Mouse (Mus musculus) layer of hippocampus, adult 9-11 months (tissue): ENCODE measurements at regions not wholly inside any gene's neighbourhood (a gene's known extent, or its start where the extent isn't known, plus 50 kb on each side); places are given as distances from the start of the nearest gene placed in this dataset.
A peak's percentile ranks its signal among the peaks of the same experiment; 100 is the strongest.
"Not testable (repeated sequence)": the region's sequence is repeated elsewhere in the genome, so short reads cannot be mapped to it uniquely, and the experiment has no call there.

Source experiments
- DNase-seq: peaks from one replicate; pipeline ENCODE4 v3.0.0; 2022

- DNase-seq = no peak
Measured at GRCm38 (mm10) chr14:76744674-76745433, 188.2 kb upstream of the Serp2 start.

GRCm38 (mm10) chr14:76742297-76742696 lies 185.6 kb upstream of the Serp2 start:
- no peak for DNase-seq

DNA sequence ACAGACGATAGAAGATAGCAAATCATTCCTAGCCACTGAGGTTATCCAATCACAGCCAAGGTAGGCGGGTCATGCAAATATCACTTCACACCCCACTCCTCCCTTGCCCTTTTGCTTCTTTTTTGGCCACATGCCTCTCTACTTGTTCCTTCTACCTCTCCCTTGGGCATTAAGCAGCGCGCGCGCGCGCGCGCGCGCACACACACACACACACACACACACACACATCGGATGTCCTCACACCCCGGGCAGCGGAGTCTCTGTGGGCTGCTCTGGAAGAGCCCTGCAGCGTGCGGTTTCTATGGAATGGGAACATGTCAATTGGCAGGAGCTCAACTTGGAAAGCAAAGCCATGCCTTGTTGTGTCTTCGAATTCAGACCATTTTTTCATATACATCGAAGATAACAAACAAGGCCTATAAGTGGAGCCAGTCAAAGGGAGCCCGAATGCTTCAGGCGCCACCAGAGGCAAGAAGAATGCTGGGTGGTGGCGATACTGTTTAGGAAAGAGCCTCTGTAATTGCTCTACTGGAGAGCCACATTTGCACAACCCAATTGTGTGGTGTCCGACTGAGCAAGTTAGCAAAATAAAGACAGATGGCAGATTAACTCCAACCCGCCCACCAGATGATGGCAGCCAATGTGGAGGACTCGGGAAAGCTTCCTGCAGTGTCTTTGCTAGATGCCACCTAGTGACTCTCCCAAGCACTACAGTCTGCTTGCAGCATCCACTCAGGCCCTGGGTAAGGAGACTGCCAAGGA lies 183.3 kb upstream of the Serp2 start:
- peak; percentile 91 for DNase-seq

GRCm38 (mm10) chr14:76735997-76736396 lies 179.3 kb upstream of the Serp2 start:
- no peak for DNase-seq

DNA sequence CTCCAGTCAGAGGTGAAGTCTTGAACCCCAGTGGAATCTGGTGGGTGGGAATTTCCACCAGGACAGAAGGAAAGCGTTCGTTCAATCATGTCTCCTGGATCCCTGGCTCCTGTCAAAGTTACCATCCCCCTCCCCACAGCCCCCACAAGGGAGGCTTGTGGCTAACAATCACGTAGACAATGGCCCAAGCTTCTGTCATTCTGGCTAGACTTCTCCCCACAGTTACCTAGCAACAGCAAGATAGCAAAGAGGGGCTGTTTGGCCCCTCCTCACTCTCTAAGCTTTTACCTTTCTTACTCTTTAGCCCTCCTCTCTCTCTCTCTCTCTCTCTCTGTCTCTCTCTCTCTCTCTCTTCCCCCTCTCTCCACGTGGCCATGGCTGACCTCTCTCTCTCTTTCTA lies 178.4 kb upstream of the Serp2 start:
- DNase-seq = no peak

GRCm38 (mm10) chr14:76733258-76733823 lies 176.7 kb upstream of the Serp2 start:
- DNase-seq = no peak

GRCm38 (mm10) chr14:76731096-76731986 lies 174.7 kb upstream of the Serp2 start:
- DNase-seq = no peak

GRCm38 (mm10) chr14:76725844-76726243 lies 169.2 kb upstream of the Serp2 start:
- no peak for DNase-seq

- DNase-seq = not testable (repeated sequence)
Measured at GRCm38 (mm10) chr14:76725231-76725630, 168.5 kb upstream of the Serp2 start.

DNA sequence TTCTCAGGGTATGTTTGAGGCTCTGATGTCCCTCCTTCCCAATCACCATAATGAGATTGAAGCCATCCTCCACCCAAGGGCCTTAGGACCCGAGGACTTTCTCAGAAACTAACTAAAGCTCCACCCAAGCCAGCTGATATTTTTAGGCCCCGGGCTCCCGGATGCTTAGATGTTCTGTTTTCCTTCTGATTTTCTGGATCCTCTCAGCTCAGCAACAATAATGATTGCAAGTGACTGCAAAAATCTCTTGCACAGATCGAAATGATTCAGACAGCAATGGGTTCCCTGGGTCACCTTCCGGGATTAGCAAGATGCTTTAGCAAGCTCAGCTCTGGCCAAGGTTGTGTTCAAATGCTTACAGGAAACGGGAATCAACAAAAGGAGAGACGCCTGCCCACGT lies 168.1 kb upstream of the Serp2 start:
- DNase-seq = no peak

DNA sequence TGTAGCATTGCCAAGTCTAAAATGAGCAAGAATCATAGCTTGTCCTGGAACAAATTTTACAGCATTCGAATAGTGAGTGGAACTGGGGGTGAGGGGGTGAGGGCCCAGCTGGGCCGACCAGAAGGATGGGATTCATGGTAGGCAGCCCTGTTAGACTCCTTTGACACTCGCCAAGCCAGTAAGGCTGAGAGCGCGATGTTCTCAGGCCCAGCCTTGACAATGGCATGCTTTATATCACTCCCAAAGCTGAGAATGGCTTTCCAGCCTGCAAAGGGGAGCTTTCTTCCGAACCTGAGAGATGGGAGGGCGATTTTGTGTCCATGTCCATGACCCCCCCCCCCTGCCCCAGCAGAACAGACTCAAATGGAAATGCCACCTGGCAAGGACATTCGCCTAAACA lies 167.7 kb upstream of the Serp2 start:
- DNase-seq = peak; percentile 51

- DNase-seq = no peak
Measured at GRCm38 (mm10) chr14:76723551-76723950, 166.9 kb upstream of the Serp2 start.

- no peak for DNase-seq
Measured at GRCm38 (mm10) chr14:76722297-76722696, 165.6 kb upstream of the Serp2 start.

- DNase-seq = no peak
Measured at GRCm38 (mm10) chr14:76721751-76722150, 165.1 kb upstream of the Serp2 start.

DNA sequence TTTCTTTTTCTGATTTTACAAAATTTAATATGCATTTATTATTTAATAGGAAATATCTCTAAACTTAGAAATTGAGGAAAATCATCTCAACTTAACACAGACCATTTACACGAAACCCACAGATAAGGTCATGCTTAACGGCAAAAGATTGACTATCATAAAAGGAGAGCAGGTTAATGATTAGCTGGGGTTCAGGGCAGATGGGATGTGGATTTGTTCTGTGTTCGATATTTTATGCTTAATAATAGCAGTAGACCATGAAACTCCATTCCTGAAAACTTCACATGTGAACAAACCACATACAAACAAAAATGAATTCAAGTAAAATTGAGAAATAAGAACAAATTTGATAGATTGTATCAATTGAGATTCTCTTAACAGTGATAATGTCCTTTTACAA lies 160.4 kb upstream of the Serp2 start:
- no peak for DNase-seq

GRCm38 (mm10) chr14:76714727-76715126 lies 158.0 kb upstream of the Serp2 start:
- no peak for DNase-seq

DNA sequence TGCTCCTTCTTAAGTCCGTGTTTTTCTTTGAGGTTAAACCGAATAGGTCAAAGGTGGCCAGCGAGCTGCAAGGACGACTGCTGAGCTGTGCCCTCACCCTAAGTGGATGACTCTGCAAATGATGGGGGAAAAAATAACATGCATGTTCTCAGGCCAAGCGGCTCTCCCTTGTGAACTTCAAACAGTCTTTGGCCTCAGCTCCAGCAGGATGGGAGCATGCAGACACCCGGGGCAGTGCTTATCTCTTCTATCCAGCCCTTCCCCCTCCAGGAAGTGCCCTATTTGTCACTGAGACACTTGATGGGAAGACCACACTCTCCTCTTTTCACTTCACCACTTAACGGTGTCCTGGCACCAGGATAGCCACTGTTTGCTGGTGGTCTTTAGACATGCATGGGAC lies 157.3 kb upstream of the Serp2 start:
- DNase-seq = no peak

- no peak for DNase-seq
Measured at GRCm38 (mm10) chr14:76708728-76709127, 152.0 kb upstream of the Serp2 start.

GRCm38 (mm10) chr14:76703373-76703764 lies 146.7 kb upstream of the Serp2 start:
- no peak for DNase-seq

DNA sequence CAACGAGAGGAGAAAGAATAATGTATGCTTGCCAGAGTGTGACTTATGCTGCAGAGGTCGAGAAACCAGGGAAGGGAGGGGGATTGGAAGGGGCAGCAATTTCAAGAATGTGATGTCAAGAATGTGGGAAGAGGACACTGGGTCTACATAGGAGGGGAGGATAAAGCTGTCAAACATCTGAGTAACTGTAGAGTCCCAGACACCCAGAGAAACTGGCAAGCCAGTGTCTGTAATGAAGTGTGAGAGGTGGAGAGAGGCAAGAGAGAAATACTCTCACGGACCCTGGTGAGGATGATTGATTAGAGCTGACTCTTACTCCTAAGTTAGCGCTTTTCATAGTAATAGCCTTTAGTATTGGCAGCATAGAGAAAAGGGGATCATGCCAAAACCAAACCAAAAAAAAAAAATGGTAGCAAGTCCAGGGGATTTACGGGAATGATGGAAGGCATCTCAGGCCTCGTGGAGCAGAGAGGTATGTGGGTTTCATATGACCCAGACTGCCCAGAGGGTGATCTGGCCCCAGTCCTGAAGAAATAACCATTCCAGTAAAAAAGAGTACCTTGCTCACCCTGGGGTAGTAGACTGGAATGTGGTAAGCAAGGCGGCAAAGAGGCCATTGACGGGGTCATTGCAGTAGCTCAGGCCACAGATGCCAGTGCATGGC lies 146.2 kb upstream of the Serp2 start:
- DNase-seq = no peak

DNA sequence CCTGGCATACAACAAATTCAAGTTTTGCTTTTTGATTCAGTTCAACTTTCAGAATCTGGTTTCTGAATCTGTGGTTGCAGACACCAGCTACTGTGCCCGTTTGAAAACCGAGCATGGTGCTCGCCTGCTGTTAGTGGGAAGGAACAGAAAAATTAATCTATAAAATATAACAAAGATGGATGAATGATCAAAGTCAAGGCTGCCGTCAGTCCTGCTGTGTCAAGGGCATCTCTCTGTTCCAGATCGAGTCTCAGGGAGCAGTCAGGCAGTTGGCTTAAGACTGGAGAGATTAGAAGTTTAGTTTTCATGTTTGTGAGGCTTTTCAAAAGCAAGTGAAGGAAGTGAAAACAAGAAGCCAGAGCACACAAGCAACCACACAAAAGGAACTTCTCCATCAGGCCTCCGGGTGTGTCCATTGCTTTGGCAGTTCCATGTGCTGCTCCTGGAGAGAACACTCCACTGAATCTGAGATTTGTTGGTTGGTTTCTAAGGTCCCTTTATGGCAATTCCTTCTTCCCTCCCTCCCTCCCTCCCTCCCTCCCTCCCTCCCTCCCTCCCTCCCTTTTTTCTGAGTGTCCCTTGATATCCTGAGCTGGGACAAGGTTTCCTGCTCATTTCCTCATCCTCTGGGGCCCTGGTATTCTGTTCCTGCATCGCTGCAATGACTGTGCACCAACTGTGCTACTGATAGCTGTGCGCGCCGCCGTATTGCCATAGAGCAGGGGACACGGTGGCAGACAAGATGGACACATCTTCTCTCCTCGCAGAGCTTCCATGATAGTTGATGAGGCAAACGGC lies 145.4 kb upstream of the Serp2 start:
- no peak for DNase-seq

DNA sequence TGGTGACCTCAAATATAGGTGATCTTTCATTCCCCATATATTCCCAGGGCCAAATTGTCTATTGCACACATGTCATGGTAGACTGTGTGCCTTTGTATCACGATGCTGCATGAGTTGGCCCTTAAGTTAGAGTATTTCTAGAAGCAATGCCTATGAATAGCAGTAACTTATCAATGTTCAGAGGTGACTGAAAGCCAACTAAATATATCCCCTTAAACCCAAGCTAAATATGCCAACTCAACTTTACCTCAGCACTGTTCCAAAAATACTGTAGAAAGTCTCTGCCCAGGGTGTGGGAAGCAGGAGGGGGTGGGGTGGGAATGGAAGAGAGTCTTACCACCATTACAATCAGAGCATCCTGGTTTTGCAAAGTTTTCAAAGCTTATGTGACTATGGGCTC lies 144.6 kb upstream of the Serp2 start:
- DNase-seq = no peak
